Mouse (Mus musculus) lung, postnatal 4 days (tissue): ENCODE measurements around the gene Mlip.

Experiments used
- DNase-seq, 2 experiments: peaks; one replicate each; pipeline ENCODE4 v3.0.0; 2021

Mlip gene

DNA sequence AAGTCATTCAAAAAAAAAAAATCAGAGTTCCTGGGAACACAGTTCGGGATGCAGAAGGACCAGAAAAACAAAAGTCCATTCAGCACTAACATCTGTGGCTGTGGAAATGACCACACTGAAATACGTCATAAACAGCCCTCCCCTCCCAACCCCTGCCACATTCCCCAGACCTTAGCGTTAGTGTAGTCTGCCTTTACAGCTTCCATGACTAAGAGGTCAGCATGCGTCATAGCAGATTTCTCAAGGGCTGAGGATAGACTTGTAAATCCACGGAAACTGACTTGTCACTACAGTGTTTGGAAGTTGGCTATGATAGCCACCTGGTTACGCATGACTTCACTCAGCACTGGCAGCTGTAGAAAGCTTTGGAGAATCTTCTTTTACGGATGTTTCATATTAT, 8.5 kb downstream of the Mlip start:
- DNase-seq = no peak

DNA sequence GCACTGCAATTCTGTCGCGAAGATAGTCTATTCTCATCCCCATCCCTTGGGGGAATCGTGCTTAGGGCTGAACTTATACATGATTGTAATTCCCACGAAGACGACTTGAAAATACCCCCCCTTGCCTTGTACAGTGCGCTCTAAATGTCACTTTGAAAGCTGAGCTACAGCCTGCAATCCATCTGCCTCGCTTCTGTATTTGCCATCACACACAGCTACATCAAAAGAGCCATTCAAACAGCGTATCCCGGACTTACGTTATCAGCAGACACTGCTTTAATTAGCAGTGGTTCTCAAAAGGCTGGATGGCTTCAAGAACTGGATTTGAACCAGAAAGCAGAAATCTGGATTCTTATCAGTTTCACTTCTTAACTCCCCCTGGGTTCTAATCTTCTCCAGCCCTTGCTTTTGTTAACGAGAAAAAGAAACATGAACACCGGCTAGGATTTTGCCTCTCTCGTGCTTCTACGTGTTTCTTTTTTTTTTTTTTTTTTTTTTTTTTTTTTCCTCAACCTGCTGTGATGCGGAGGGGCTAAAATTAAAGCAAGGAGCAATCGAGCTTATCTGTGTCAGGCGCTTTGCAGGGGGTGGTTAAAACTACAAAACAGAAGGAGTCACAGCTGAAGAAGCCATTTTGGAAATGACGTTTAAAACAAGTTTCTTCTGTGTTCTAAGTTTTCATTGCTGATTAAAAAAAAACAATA, 12.5 kb downstream of the Mlip start:
- no peak for DNase-seq

DNA sequence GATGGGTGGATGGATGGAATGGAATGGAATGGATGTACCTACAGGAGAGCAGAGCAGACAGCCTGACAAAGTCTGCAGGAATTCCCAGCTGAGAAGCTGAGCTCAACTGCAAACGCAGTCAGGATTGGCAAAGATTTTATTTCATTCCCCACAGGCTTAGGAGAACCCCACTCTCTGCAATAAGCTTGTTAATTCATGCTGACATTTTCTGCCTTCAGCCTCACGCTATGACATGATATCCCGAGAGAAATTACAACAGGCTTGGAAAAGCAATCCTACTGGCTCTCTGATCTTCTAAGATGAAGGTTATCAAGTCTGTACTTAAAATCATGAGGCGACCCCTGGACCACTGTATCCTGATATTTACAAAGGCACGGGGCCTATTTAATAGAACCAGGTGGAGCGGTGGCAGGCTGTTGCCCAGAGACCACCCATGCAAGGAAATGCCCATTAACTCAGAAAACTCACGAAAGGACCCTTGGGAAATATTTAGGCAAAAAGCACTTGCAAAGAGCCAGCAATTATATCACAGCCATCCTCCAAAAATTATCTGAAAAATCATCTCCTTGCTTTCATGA, 13.1 kb downstream of the Mlip start:
- no peak for DNase-seq

DNA sequence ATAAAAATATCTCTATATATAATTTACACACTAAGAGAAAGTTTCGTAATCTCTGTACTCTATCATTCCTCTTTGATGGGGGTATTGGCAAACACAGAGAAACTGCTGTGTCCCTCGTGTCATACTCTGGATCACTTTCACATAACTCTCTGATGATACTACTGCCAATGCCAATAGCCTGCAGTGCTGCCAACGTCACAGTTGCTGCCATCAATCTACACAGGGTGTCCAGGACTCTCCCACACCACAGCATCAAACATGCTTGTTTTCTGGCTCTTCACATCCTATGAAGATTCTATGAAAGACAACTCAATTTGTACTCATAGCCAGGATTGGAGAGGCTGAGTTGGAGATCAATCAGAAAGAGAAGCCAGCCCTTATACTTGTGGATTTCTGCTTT, 17.4 kb downstream of the Mlip start:
- no peak for DNase-seq

DNA sequence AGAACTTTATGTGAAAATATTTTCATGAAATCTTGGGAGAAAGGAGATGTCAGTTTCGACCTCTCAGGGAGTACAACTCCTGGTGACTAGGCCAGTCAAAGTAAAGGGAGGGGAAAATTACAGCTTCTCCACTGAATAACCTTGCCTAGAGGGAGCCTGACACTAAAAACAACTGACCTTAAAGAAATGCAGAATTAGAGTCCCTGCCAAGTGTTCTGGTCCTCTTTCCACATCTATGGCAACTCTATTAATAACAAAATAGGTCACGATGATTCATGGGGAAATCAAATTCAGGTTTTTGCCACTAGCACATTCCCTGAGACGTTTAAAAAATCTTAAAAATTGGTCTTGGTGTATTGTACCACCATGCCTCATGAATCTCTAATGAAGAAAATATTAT, 34.4 kb downstream of the Mlip start:
- no peak for DNase-seq

DNA sequence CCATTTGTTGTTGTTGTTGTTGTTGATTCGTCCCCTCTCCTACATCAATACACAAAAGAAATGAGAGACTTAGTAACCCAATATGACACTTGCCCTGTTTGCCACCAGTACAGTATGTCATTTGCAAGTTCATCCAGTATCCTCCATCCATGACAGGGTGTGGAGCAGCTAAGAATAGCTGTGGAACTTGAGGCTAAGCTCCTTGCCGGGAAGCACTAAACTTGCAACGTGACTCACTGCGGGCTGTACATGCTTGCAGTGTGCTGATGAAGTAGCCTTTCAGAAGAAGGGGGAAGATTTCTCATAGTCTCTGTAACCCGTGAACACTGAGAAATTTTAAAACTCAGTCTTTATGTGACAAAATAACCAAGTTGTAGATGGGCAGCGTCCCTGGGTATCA, 42.2 kb downstream of the Mlip start:
- no peak for DNase-seq

DNA sequence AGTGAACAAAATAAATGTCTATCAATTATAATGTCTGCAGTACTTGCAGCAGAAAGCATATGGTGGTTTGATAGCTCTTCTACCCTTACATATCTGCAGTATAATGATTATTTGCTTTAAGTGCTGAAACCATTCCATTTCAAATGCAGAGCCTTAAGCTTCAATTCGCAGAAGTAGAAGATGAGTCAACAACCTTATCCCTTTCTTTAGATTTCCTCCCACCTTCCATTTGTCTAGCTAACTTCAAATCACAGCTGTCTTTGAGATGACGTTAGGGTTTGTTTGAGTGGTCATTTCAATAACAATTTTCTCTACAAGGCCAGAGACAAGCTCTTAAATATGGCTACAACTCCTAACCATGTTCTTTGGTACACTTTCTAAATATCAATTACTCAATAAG, 47.4 kb downstream of the Mlip start:
- no peak for DNase-seq

DNA sequence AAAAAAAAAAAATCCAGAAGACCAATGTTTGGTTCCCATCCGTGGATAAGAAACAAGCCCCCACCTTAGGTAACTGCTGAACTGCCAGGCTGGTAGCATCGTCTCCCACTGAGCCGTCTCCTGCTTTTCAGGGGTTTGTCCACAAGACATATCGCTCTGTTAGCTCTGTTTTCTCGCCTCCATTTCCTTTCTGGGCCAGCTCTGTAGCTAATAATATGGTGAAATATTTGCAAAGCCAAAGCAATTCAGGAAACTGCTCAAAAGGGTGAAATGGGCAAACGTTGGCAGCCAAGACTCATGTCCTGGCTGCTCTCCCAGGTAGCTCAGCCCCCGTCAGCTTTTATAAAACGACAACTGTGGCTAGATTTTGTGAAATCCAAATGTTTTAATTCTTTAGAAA, 50.4 kb downstream of the Mlip start:
- DNase-seq = no peak

DNA sequence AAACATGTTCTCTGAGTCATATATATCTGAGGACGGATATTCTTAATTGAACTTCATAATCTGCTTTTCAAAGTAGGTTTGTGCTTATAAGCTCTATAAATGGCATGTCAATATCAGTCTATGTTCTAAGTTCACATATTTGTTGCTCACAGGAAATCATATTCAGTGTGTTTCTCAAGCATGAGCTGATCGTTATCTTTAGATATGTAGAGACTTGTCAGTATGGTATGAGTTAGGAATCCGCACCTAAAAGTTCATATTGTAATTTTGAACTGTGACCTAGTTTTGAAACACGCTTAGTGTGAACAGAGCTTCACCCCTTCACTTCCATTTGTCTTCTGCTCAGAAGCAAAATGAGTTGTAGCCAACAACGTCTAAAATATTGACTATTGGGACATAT, 64.8 kb downstream of the Mlip start:
- no peak for DNase-seq

DNA sequence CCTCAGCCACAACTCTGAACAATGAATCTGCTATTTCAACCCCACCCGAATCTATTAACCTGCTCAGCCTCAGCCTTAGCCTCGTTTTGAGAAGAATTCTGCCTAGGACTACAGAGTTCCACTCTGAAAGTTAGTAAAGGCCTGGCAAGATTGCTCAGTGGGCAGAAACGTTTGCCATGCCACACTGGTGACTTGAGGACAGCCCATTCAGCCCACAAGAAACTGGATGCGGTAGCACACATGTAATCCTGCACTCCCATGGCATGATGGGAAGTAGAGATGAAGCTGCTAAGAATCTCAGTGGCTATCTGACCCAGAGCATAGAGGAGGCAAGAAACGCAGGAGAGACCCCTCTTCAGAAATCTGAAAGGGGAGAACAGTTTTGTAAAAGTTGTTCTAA, 73.4 kb downstream of the Mlip start:
- DNase-seq = no peak

DNA sequence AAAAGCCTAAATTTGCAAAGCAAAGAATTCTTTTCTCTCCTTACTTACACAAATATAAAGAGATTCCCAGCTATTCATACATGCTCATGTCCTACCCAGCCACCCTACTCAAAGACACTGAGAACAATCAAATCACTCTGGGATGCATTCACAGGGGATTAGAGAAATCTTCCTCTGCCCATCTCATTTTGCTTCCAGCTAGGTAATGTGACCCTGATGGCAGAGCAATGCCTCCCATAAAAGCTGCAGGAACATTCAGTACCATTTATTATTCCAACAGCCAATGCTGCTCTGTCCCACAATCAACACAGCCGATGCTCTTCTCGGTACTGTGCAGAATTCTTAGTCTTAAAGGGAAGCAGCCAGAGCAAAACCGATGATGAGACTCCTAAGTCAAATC, 74.7 kb downstream of the Mlip start:
- DNase-seq = no peak

DNA sequence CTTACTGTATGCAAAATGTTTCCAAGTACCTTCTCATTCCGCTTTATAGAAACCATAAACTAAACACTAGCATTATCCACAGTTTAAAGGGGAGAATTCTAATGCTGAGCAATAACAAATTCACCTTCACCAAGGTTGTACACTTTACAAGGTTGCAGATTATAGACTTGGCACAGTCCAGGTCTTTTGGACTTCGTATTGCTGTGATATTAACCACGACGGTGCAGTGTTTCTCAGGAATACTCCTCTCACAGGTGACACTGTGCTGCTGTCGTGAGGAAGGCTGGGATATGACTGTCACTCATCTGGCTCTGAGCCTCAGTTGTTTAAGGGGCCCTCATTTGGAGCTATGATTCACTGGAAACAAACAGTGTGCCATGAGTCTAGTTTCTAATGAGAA, 75.5 kb downstream of the Mlip start:
- DNase-seq = no peak

DNA sequence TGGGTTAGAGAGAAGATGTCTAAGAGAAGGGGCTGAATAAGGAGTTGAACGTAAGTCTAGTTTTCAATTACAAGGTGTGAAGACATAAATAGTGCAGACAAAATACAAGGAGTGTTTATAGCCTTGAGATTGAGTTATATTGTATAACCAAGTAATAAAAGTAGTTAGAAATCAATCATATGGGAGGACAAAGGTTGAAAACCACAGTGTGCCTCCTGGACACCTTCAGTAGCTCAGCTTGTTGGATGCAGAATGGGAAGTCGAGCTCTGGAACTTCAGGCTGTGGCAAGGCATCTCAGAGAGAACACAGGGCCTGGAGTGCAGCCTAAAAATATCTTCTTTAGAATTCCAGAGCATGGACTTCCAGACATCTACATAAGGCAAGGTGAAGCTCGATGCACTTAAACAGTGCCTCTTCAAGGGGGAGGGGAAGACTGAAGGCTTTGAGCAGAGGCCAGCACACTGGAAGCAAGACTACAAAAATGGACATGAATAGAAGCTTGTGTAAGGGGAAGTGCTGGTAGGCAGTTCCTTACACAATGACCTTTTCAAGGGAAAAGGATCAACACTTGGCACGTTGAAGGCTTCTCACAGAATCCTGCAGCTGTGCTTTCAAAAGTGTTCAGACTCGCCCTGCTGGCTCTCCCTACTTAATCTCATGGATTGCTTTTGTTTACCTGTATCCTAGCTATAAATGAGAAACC, 76.2 kb downstream of the Mlip start:
- no peak for DNase-seq

DNA sequence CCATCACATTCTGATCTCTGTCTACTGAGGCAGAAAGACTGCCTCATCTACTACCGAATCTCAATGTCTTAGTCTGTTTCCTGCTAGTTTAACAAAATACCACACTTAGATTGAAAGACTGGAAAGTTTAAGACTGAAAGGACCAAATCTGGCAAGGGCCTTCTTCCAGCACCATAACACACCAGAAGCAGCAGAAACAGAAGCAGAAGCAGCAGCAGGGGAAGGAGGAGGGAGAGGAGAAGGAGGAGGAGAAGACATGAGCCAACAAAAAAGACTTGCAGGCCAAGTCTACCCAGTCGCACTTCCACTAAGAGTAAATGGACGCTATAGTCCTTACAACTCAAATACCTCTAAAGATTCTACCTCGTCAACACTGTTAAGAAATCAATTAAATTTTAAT, 80.0 kb downstream of the Mlip start:
- no peak for DNase-seq

DNA sequence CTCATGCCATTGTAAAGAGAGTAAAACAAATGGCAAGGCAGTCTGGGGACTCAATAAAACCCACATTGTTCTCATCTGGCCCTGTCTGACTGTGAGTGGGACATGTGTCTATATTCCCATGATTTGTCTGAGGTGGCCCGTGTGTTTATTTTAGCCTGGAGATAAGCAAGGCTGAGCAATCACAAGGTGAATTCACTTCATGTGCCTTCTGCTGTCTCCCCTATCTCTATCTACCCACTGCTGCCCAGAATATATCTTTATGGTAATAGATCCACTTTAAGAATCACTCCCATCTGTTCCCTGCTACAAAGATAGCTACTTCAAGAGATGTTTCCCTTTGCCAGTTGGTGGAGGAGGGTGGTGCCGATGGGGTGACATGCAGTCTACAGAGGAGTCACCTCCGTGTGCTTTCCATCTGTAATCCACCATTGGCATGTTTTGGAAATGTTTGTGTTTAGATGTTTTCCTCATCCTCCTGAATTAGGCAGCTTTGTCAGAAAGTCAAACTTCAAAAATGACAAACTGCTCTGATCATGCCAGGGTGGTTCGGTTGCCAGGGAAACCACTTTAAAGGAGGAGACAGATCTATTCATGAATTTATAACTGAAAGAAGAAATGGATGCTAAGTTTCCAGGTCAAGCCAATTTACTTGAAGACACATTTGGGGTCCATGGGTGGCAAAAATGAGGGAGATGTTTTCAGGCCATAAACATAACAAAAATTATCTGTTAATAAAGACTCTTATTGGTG, 87.3 kb downstream of the Mlip start:
- DNase-seq = no peak

DNA sequence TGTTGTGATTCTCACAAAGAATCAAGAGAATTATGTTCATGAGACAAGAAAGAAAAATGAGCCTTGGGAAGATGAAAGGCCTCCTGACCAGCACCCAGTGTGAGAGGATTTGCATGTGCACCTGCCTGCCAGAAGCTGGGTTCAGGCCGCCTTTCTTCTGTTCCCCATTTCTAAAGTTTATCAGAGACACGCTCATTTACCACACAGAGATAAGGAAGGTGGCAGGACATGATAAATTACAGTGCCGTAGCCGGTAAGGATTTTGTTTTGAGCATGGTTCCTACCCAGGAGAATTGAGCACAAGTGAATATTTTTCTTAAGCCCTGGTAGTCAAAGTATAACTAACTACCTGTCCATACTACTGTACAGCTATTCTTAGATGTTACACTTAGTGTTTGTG, 93.7 kb downstream of the Mlip start:
- no peak for DNase-seq

DNA sequence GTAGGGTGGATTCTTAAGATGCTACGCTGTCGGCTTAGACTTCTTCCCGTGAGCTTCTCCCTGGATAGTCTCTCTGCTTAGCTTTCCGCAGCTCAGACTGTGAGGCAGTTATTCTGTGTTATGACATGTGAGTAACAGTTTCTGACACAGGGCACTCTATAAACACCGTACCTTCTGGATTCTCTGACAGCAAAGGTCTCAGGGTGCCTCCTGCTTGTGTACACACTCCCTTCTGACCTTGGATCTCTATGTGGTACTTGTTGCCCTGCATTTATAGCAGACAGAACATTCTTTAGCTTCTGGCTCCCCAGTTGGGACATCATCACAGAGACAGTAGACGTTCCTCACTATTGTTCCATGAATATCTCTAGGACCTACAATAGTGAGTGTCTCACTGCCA, 94.5 kb downstream of the Mlip start:
- no peak for DNase-seq

DNA sequence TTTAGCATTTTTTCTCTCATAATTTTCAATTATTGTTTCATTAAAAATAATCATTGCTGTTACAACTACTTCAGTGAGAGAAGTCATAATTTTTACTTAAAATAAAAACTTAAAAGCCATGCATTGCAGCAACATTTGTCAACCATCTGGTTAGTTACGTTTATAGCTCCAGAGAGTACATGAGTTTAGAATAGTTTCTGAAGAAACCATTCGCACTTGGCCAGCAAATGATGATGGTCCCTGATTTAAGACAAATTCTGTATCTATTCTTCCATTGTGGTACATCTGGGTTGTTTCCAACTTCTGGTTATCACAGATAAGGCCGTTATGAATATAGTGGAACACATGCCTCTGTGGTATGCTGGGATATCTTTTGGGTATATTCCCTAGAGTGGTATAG, 98.3 kb downstream of the Mlip start:
- no peak for DNase-seq

DNA sequence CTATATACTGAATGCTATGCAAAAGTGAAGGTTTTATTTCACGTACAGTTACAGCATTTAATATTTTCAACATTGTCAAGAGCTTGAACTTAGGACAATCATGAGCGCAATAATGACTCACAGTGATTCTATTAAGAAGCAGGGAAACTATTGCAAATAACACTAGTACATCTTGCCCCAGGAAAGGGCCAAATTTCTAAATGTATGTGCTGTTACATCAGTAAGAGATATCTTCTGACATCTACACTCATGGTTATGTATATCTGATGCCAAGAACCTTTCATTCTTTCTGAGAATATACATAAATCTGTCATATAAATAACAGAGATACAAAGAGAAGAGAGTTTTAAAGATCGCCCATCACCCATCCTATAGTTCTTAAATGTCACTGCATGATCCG, 100.0 kb downstream of the Mlip start:
- no peak for DNase-seq

DNA sequence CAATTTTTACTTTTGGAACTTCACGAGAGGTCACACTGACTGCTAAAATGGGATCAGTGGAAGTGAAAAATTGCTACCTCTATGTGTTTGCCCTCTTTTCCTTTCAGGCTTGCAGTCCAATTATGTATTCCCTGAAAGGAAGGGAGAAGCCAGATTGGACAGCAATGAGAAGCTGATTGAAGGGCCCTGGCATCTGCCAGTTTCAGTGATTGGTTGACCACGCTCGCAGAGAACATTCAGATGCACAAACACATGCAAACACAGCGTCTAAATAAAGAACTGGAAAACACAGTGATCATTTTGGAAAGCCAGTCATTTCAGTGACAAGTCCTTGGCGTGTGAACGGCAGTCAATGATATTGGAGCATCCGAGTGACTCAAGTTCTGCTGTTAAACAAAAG, 100.6 kb downstream of the Mlip start:
- DNase-seq = no peak

DNA sequence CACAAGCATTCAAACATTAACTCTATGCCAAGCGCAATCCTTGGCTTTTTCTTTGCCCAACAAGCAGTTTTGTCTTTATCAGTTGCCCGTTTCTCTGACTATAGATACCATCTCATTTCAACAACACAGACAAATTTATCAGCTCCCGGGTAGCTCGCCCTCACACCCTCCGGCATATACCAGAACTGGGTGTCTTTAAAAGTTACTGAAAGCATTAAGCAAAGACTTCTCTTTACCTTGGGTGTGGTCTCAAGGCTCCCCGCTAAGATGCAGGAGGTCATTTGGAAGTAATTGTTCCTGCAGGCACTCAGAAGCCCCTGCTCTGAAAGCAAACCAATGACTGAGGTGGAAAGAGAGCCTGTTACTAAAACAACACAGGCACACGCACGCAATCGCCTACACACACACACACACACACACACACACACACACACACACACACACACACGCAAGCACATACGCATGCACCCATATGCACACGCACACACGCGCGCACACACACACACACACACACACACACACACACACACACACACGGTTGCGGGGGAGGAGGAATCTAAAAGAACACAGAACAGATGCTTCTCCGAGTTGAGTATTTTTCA, 101.2 kb downstream of the Mlip start:
- no peak for DNase-seq

DNA sequence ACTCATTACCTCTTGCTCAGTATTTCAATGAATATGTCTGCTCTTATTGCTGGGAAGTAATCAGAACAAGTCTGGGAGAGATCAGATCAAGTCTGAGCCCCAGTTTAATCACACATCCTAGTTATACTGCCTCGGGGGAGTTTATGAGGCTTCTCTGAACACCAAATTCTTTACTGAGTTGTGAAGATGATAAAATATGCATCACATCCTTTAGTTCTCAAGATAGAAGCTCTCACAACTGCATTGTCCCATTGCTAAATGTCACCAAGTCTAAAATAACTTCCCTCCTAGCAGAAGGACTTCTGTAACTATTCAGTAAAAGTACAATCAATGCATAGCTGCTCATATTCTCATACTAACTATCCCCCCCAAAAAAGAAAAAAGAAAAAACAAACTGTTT, 154.5 kb downstream of the Mlip start:
- no peak for DNase-seq

DNA sequence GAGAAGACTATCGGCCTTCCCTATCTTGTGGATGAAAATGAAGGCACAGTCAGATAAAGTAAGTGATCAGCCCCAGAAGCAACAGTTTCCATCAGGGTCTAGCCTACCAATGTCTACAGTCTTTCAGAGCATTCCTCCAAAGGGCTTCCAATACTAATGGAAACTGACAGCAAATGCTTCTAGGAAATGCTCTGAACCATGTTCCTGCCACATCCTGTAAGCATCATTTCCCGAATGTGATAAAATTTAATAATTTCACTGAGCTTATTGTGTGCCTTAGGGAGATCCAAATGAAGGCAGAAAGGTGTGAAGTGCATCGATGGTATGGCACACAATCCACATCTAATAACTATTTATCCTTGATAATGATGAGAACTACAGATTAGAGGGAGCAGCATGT, 173.3 kb downstream of the Mlip start:
- no peak for DNase-seq

DNA sequence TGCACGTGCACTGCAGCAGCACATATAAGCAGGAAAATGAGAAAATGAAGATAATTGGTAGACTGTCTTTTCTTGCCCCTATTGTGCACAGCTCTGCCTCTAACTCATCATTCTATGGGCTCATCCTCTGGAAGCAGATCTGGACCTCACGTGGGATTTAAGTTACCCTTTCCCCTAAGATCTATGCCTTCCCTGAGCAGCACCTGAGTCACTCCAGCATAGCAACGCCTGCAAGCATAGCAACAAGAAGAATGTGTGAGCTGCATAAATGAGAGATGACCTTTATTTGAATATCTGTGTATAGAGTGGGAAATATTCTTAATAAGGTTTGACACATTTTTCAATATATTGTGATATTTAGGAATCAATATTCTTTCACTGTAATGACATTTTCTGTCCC, 176.9 kb downstream of the Mlip start:
- no peak for DNase-seq
